Mouse (Mus musculus) erythroblast, embryonic 14.5 days (primary cell): ENCODE data around the gene Bcas3. TPM values are rescaled to one million over a fixed set of nuclear protein-coding genes. Genes with fewer than 3 reads are reported as not detected.

Source experiments
- H3K27me3 ChIP-seq: 2 replicates; pipeline ENCODE4 v1.6.1; 2012; ENCODE audit warnings: inconsistent platforms; ENCODE audit not compliant: control insufficient read depth
- H3K36me3 ChIP-seq: 2 replicates; pipeline ENCODE4 v1.6.1; 2012; ENCODE audit warnings: mild to moderate bottlenecking, inconsistent platforms; ENCODE audit not compliant: control insufficient read depth
- H3K4me1 ChIP-seq: 2 replicates; pipeline ENCODE4 v1.6.1; 2012; ENCODE audit warnings: inconsistent platforms; ENCODE audit not compliant: control insufficient read depth
- H3K4me3 ChIP-seq: replicated peaks from 2 replicates; pipeline ENCODE3; 2012; ENCODE audit warnings: moderate library complexity, mild to moderate bottlenecking, inconsistent platforms
- H3K9me3 ChIP-seq: 2 replicates; pipeline ENCODE4 v1.6.1; 2012; ENCODE audit warnings: low read length, inconsistent platforms, mixed read lengths; ENCODE audit not compliant: control insufficient read depth
- GATA1 ChIP-seq: IDR thresholded peaks from 2 replicates; pipeline ENCODE4 v1.6.1; 2012; ENCODE audit warnings: low read length, inconsistent platforms, mixed read lengths
- TAL1 ChIP-seq: IDR thresholded peaks from 3 replicates; pipeline ENCODE4 v1.6.1; 2012; ENCODE audit warnings: low read length, inconsistent platforms, mixed read lengths
- polyA plus RNA-seq: library from polyadenylated mRNA; stranded (reverse); fragments of >175 nt; gene quantifications from 2 replicates; pipeline ENCODE4 v1.2.3, GENCODE M21; 2012

The Bcas3 gene
- polyA plus RNA-seq, 1 experiment: 25.9 TPM

DNA sequence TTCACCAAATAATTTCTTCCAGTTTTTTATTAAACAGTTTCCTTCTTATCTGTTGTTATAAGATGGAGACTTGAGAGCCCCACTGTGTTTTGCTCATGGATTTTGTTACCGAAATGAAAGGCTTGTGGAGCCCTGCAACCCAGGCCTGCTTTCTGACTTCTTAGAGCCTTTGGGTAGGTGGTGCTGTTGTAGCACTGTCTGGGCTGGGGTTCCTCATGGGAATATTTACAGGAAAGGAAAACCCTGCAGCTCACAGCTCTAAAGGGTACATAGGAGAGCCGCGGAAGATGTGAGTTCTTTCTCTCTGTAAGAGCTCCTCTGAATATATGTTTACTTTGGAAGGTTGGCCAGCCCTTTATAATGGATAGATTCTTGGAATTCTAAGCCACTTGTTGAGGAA lies 41.0 kb downstream of the Bcas3 start:
- no peaks in the 10 kb centered on the region for H3K9me3 ChIP-seq
- TF ChIP-seq TAL1 (no peak), GATA1 (no peak)
- H3K27me3 ChIP-seq: no peaks in the 10 kb centered on the region
- H3K4me3 ChIP-seq: no peak overlapping the region
- H3K36me3 ChIP-seq: peaks cover 3% of the 10 kb centered on the region; the same call in 1 of the 2 replicates
- H3K4me1 ChIP-seq: no peaks in the 10 kb centered on the region

DNA sequence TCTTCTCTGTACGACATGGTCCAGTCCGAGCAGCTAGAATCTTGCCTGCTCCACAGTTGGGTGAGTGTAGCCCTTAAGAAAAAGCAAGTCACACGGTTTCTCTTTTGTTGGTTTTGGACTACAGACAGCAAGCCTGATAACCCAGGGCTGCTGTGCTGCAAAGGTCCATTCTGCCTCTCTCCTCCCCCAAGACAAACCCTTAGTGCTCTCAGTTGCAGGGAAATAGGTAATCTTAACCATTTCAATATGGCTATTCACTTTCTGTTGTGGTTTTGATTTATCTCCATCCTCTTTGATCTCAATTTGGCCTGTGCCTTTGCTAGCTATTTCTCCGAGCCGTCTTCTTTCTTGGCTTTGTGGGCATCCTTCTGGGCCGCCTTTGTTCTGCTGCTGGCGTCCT lies 42.4 kb downstream of the Bcas3 start:
- no peak for TF ChIP-seq GATA1
- TF ChIP-seq TAL1: no peak
- Histone ChIP-seq H3K27me3 (no peaks in the 10 kb centered on the region), H3K4me3 (no peak overlapping the region), H3K4me1 (no peaks in the 10 kb centered on the region), H3K9me3 (no peaks in the 10 kb centered on the region), H3K36me3 (peaks cover 3% of the 10 kb centered on the region; the same call in 1 of the 2 replicates)

DNA sequence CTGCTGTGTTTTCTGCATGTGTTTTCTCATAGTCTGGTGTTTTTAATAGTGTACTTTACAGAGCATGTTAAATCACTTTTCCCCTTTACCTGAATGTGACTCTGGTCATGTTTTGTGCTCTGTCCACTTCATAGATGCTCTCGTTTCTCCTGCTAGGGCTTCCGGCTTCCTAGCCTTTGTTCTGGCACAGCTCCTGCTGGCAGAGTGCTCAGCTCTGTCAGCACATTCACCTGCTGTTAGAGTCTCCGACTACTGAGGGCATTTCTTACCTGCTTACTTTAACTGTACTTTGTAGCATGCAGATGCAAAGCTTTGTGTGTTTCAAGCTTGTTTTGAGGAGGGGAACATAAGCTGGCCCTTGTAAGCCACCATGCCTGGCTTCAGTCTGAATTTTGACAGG lies 53.6 kb downstream of the Bcas3 start:
- Histone ChIP-seq H3K9me3 (no peaks in the 10 kb centered on the region), H3K36me3 (no peaks in the 10 kb centered on the region; the same call in 1 of the 2 replicates), H3K27me3 (no peaks in the 10 kb centered on the region), H3K4me1 (no peaks in the 10 kb centered on the region; the same call in 1 of the 2 replicates), H3K4me3 (no peak overlapping the region)
- TF ChIP-seq GATA1 (no peak), TAL1 (no peak)

DNA sequence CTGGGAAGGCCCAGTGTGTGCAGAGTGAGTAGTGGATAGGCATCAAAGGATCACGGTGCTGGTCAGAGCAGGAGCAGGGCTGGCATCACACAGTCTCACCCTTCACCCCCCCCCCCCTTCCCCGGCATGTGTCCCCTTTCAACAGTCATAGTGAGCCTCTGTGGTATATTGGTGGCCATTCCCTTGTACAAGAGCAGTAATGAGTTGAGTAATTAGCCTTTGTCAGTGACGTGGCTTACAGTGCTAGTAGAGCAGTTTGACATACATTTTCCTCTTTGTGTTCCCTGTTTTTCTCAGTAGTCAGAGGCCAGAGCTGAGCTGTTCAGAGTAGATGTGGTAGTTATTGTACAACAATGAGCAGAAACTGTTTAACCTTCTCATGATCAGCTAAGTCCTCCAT lies 54.7 kb downstream of the Bcas3 start:
- H3K4me3 ChIP-seq: no peak overlapping the region
- H3K36me3 ChIP-seq: no peaks in the 10 kb centered on the region
- H3K4me1 ChIP-seq: no peaks in the 10 kb centered on the region; the same call in 1 of the 2 replicates
- TF ChIP-seq GATA1 (no peak), TAL1 (no peak)
- no peaks in the 10 kb centered on the region for H3K9me3 ChIP-seq
- H3K27me3 ChIP-seq: no peaks in the 10 kb centered on the region

DNA sequence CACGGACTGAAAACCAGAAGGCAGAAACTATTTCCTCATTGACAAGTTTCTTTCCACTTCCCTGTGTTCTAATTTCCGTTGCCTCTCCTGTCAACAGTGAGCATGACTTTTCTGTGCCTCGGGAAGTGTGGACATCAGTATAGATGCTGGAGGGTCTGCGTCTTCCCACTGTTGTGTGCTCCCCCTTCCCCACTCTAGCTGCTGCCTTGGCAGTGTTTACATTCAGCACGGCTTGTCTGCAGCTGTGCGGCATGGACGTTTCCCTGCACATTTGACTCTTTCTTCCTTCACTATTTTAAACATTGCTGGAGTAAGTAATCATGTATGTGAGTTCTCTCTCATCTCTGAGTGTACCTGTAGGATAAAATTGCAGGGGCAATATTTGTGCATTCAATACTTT lies 59.4 kb downstream of the Bcas3 start:
- Histone ChIP-seq H3K4me1 (no peaks in the 10 kb centered on the region), H3K9me3 (no peaks in the 10 kb centered on the region), H3K27me3 (no peaks in the 10 kb centered on the region), H3K36me3 (no peaks in the 10 kb centered on the region), H3K4me3 (no peak overlapping the region)
- TF ChIP-seq GATA1: no peak
- TF ChIP-seq TAL1: no peak

DNA sequence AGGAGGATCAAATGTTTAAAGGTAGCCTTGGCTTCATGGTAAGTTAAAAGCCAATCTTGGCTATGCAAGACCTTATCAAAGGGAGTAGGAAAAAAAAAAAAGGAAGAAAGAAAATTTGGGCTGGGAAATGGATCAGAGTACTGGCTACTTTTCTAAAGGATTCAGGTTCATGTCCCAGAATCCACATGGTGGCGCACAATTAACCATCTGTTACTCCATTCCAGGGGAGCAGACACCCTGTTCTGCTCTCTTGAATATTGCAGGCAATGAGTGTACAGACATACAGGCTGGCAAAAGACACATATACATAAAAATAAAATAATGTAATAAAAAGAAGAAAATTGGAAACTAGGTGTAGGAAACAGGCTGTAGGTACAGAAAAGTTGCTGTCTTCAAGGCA lies 61.5 kb downstream of the Bcas3 start:
- Histone ChIP-seq H3K27me3 (no peaks in the 10 kb centered on the region), H3K36me3 (no peaks in the 10 kb centered on the region; the same call in 1 of the 2 replicates), H3K4me1 (no peaks in the 10 kb centered on the region), H3K4me3 (no peak overlapping the region), H3K9me3 (no peaks in the 10 kb centered on the region)
- TF ChIP-seq GATA1 (no peak), TAL1 (no peak)

DNA sequence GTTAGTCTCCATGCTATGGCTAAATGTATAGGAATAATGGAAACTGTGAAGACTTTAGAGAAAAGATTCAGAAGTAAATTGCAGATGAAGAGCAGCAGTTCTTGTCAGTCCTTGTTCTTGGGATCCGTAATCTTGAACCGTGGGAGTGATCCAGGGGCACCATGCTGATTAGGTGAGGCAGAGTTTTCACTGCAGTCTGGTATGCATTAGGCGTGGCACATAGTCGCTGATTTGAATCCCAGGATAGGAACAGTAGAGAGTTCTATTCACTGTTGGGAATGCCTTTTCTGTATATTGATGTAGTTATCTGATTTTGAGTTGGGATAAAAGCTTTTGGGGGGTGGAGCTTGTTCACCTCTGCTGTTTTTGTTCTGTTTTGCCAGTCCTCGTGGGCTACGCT lies 74.4 kb downstream of the Bcas3 start:
- Histone ChIP-seq H3K9me3 (no peaks in the 10 kb centered on the region), H3K27me3 (no peaks in the 10 kb centered on the region), H3K4me1 (no peaks in the 10 kb centered on the region), H3K4me3 (no peak overlapping the region), H3K36me3 (no peaks in the 10 kb centered on the region)
- TF ChIP-seq GATA1: no peak
- TF ChIP-seq TAL1: no peak

DNA sequence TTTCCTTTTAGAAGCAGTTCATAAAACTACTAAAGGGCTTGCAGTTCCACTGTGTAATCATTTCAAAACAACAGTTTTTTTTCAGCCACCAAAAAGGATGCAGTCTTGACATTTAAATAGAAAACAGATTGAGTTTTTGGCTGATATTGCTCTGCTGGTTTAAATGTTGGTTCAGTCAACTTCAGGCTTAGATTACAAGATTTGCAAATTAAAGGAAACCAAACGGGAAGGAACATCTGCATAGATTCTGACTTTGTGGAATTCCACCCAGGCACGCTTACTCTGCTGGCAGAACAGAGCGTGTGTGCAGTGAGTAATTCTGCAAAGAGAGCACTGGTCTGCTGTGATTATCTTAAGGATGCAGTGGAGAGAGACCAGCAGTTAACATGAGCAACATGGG lies 75.3 kb downstream of the Bcas3 start:
- Histone ChIP-seq H3K4me3 (no peak overlapping the region), H3K9me3 (no peaks in the 10 kb centered on the region), H3K36me3 (no peaks in the 10 kb centered on the region), H3K27me3 (no peaks in the 10 kb centered on the region), H3K4me1 (no peaks in the 10 kb centered on the region)
- TF ChIP-seq TAL1 (no peak), GATA1 (no peak)

DNA sequence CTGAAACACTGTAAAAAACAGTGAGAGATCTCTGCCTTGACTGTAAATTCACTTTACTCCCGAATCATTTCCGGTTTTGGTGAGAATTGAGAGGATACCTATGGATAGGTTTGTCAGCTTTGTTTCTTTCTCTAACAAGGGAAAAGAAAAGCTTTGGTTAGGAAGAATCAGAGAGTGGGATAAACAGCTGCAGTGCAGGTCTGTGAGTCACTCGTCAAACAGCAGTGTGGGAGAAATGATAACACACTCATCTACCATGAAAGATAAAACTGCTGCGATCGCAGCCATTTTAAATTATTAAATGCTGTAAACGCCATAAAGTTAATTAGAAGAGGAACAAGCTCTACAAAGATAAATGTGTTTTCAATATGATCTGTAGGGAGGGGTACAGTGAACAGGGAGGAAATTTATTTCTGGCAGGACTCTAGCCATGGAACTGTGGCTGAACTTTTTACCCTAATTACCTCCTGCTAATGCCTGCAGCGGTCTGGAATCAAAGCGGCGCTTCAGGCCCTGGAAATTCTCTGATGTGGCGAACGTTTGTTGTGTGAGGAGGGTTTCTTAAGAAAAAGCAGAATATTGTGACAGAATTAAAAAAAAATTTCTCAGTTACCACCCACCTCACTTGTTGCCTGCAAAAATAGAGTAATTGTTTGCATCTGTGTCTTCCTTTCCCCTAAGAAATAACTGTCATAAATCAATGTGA lies 77.9 kb downstream of the Bcas3 start:
- no peak for TF ChIP-seq TAL1
- TF ChIP-seq GATA1: no peak
- no peak overlapping the region for H3K4me3 ChIP-seq
- H3K36me3 ChIP-seq: no peaks in the 10 kb centered on the region

DNA sequence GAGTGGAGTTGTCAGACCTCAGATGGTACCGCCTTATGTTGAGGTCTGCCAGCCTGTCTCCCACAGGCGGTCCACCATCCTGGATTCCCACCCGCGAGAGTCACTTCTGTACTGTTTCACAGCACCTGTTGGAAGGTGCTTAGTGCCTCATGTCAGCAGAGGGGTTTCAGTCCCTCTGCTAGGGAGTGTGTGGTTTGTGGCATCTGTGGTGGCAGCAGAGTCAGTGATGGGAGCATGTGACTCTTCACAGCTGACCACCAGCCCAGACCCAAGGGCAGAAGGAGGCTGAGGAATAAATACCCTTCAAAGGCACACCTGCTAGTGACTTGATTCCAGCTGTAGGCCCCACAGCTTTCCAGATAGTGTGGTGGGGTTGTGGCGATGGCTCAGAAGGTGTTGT lies 94.4 kb downstream of the Bcas3 start:
- TF ChIP-seq TAL1 (no peak), GATA1 (no peak)
- Histone ChIP-seq H3K27me3 (no peaks in the 10 kb centered on the region), H3K9me3 (no peaks in the 10 kb centered on the region), H3K4me3 (no peak overlapping the region), H3K36me3 (no peaks in the 10 kb centered on the region; the same call in 1 of the 2 replicates), H3K4me1 (no peaks in the 10 kb centered on the region)

More for the DNA sequence above, 77.9 kb downstream of the Bcas3 start:
- no peaks in the 10 kb centered on the region for H3K4me1 ChIP-seq
- no peaks in the 10 kb centered on the region for H3K9me3 ChIP-seq
- no peaks in the 10 kb centered on the region for H3K27me3 ChIP-seq
